Mouse (Mus musculus) limb, embryonic 12.5 days (tissue): ENCODE data around the gene Il23a. TPM values are rescaled to one million over a fixed set of nuclear protein-coding genes. Genes with fewer than 3 reads are reported as not detected.
"Not testable (repeated sequence)": the region's sequence is repeated elsewhere in the genome, so short reads cannot be mapped to it uniquely, and the experiment has no call there.

ENCODE experiments used
- ATAC-seq: fragments of 200-750 bp; cut with Nextera tagmentation; 2 replicates; pipeline ENCODE4 v1.8.0; 2017; ENCODE audit warnings: low read depth, moderate TSS enrichment; ENCODE audit not compliant: insufficient number of reproducible peaks, insufficient read depth, low FRiP score, low TSS enrichment
- H3K27ac ChIP-seq: fragments of 300-500 bp; sonication (generic); 2 replicates; pipeline ENCODE4 v1.5.1; 2016; ENCODE audit warnings: mild to moderate bottlenecking, moderate library complexity
- H3K27me3 ChIP-seq: fragments of 300-500 bp; sonication (generic); 2 replicates; pipeline ENCODE4 v1.6.1; 2016; ENCODE audit warnings: mild to moderate bottlenecking, moderate library complexity
- H3K36me3 ChIP-seq: fragments of 300-500 bp; sonication (generic); 2 replicates; pipeline ENCODE4 v1.6.1; 2016; ENCODE audit warnings: mild to moderate bottlenecking, moderate library complexity
- H3K4me1 ChIP-seq: fragments of 300-500 bp; sonication (generic); replicated peaks from 2 replicates; pipeline ENCODE4 v1.6.1; 2016
- H3K4me2 ChIP-seq: fragments of 300-500 bp; sonication (generic); 2 replicates; pipeline ENCODE4 v1.6.1; 2016; ENCODE audit warnings: mild to moderate bottlenecking, moderate library complexity
- H3K4me3 ChIP-seq: fragments of 300-500 bp; sonication (generic); replicated peaks from 2 replicates; pipeline ENCODE4 v1.5.1; 2016; ENCODE audit warnings: mild to moderate bottlenecking
- H3K9ac ChIP-seq: fragments of 300-500 bp; sonication (generic); replicated peaks from 2 replicates; pipeline ENCODE4 v1.6.1; 2016; ENCODE audit warnings: mild to moderate bottlenecking, moderate library complexity
- H3K9me3 ChIP-seq: fragments of 300-500 bp; sonication (generic); 2 replicates; pipeline ENCODE4 v1.6.1; 2016; ENCODE audit warnings: mild to moderate bottlenecking, moderate library complexity
- WGBS: fragments of 180-500 bp; shearing (Covaris S2); methylation state at CpG from one replicate; pipeline ENCODE4 v1.1.7; 2016; 5-methylcytosine and 5-hydroxymethylcytosine counted together
- polyA plus RNA-seq: library from polyadenylated mRNA; unstranded; fragments of >200 nt; fragmentation: Nextera tagmentation; extraction: Ambion mirVana; gene quantifications from 2 replicates; pipeline ENCODE4 v1.2.1, GENCODE M21; 2016

Il23a gene
- polyA plus RNA-seq, 1 experiment from 2014 or later: 0.20 TPM

DNA sequence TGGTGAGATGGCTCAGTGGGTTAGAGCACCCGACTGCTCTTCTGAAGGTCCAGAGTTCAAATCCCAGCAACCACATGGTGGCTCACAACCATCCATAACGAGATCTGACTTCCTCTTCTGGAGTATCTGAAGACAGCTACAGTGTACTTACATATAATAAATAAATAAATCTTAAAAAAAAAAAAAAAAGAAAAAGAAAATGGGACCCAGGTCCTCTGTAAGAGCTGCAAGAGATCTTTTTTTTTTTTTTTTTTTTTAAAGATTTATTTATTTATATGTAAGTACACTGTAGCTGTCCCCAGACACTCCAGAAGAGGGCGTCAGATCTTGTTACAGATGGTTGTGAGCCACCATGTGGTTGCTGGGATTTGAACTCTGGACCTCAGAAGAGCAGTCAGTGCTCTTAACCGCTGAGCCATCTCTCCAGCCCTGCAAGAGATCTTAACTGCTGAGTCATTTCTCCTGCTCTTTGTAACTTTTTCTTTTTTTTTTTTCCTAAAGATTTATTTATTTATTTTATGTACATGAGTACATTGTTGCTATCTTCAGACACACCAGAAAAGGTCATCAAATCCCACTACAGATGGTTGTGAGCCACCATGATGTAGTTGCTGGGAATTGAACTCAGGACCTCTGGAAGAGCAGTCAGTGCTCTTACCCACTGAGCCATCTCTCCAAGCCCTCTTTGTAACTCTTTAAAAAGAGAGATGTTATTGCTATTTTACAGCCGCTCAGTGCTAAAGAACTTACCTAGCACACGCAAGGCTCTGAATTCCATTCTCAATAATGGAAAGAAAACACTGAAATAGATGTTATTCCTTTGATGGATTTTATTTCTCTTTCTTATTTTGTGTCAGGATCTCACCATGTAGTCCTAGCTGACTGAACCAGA, 34.1 kb upstream of the Il23a start:
- not testable (repeated sequence) for H3K9me3 ChIP-seq, H3K4me3 ChIP-seq, H3K27me3 ChIP-seq, H3K9ac ChIP-seq, ATAC-seq, H3K4me1 ChIP-seq, H3K27ac ChIP-seq, H3K4me2 ChIP-seq
- peaks cover 24% of the 10 kb centered on the region for H3K36me3 ChIP-seq
- 83% methylated on average over 6 of the region's 6 CpGs for WGBS

DNA sequence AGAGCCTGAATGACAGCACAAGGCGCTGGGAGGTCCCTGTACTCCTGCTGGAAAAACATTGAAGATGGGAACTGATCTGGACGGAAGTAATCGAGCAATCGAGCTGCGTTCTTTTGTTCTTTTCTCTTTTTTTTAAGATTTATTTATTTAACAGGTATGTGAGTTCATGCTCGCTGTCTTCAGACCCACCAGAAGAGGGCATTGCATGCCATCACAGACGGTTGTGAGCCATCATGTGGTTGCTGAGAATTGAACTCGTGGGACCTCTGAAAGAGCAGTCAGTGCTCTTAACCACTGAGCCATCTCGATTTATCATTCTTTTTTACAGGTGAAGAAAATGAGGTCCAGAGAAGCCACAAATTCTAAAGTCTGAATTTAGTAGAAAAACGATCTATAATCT, 29.1 kb upstream of the Il23a start:
- Histone ChIP-seq H3K9ac (no peak overlapping the region), H3K36me3 (peaks cover 57% of the 10 kb centered on the region), H3K4me1 (peaks cover 12% of the 10 kb centered on the region), H3K9me3 (no peaks in the 10 kb centered on the region), H3K4me3 (no peak overlapping the region), H3K27me3 (no peaks in the 10 kb centered on the region), H3K4me2 (no peak overlapping the region), H3K27ac (no peak overlapping the region)
- 94% methylated on average over 10 of the region's 10 CpGs for WGBS
- ATAC-seq: no peak

- Histone ChIP-seq H3K36me3 (peaks cover 57% of the 10 kb centered on the region), H3K4me3 (no peak overlapping the region), H3K9ac (no peak overlapping the region), H3K9me3 (no peaks in the 10 kb centered on the region), H3K27ac (no peak overlapping the region), H3K27me3 (no peaks in the 10 kb centered on the region), H3K4me1 (peaks cover 12% of the 10 kb centered on the region), H3K4me2 (no peak overlapping the region)
- WGBS: 94% methylated on average over 8 of the region's 8 CpGs
- no peak for ATAC-seq
These were observed 28.3 kb upstream of the Il23a start for GRCm38 (mm10) chr10:128326825-128327224.

DNA sequence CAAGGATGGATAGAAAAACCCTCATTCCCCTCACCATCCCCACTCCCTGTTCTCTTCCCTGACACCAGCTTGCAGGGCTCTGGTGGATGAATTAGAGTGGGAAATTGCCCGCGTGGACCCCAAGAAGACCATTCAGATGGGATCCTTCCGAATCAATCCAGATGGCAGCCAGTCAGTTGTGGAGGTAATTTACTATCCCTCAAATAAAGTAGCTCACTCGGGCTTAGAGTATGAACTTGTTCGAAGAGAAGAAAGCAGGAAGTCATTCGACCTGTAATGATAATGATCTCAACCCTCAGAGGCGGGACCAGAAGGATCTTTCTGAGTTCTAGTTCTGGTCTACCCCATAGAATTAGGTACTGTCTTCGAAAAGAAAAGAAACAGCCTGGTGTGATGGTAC, 25.0 kb upstream of the Il23a start:
- Histone ChIP-seq H3K27ac (peak overlapping the region; percentile 97), H3K27me3 (no peaks in the 10 kb centered on the region), H3K9me3 (no peaks in the 10 kb centered on the region), H3K4me3 (peak overlapping the region; percentile 68), H3K4me1 (peaks cover 15% of the 10 kb centered on the region), H3K9ac (peak overlapping the region; percentile 96), H3K36me3 (peaks cover 68% of the 10 kb centered on the region), H3K4me2 (peak overlapping the region; percentile 88)
- 70% methylated on average over 8 of the region's 8 CpGs for WGBS
- ATAC-seq: no peak

- H3K27me3 ChIP-seq: no peaks in the 10 kb centered on the region
- H3K36me3 ChIP-seq: peaks cover 68% of the 10 kb centered on the region
- no peaks in the 10 kb centered on the region for H3K9me3 ChIP-seq
- peak within 1 kb of the TSS; percentile 97 for H3K27ac ChIP-seq
- under 1% methylated on average over 40 of the region's 40 CpGs for WGBS
- peak; percentile 96 for ATAC-seq
- H3K4me3 ChIP-seq: peak within 1 kb of the TSS; percentile 68
- peaks cover 15% of the 10 kb centered on the region for H3K4me1 ChIP-seq
- H3K9ac ChIP-seq: peak within 1 kb of the TSS; percentile 96
- peak within 1 kb of the TSS; percentile 88 for H3K4me2 ChIP-seq
These were observed 23.9 kb upstream of the Il23a start, which contains the start of gene Cnpy2 for GRCm38 (mm10) chr10:128322141-128323108. Gene Cnpy2 (plus strand): TSS chr10:128322459.

DNA sequence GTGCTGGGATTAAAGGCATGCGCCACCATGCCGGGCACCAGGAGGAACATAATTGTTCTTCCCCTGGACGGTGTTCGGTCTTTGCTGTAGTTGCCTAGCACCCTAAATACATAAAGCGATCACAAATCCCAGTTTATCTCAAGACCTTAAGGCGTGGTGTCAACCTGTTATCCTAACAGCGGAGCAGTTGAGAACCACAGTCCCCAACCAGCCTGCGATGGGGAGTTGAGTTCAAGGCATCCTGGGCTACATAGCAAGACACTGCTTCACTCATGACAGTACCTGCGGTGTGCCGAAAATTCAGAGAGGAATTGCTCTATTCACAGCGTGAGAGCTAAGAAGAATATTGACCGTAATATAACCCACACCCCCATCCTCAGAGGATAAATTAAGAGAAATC, 23.1 kb upstream of the Il23a start:
- 64% methylated on average over 12 of the region's 12 CpGs for WGBS
- Histone ChIP-seq H3K27me3 (no peaks in the 10 kb centered on the region), H3K4me2 (peak overlapping the region; percentile 88), H3K9me3 (no peaks in the 10 kb centered on the region), H3K36me3 (peaks cover 68% of the 10 kb centered on the region), H3K9ac (peak overlapping the region; percentile 96), H3K4me3 (peak overlapping the region; percentile 68), H3K27ac (peak overlapping the region; percentile 97), H3K4me1 (peaks cover 15% of the 10 kb centered on the region)
- no peak for ATAC-seq

GRCm38 (mm10) chr10:128315578-128315977, 17.0 kb upstream of the Il23a start:
- peaks cover 92% of the 10 kb centered on the region for H3K36me3 ChIP-seq
- H3K4me3 ChIP-seq: no peak overlapping the region
- H3K27ac ChIP-seq: no peak overlapping the region
- no peak overlapping the region for H3K9ac ChIP-seq
- H3K27me3 ChIP-seq: no peaks in the 10 kb centered on the region
- no peaks in the 10 kb centered on the region for H3K4me1 ChIP-seq
- 94% methylated on average over 8 of the region's 8 CpGs for WGBS
- no peak for ATAC-seq
- H3K9me3 ChIP-seq: no peaks in the 10 kb centered on the region
- H3K4me2 ChIP-seq: no peak overlapping the region

- no peak overlapping the region for H3K4me2 ChIP-seq
- H3K36me3 ChIP-seq: peaks cover 80% of the 10 kb centered on the region
- no peaks in the 10 kb centered on the region for H3K27me3 ChIP-seq
- H3K9ac ChIP-seq: no peak overlapping the region
- H3K4me3 ChIP-seq: no peak overlapping the region
- WGBS: 87% methylated on average over 4 of the region's 4 CpGs
- no peak for ATAC-seq
- no peaks in the 10 kb centered on the region for H3K9me3 ChIP-seq
- H3K27ac ChIP-seq: no peak overlapping the region
- H3K4me1 ChIP-seq: no peaks in the 10 kb centered on the region
These were observed 12.3 kb upstream of the Il23a start for GRCm38 (mm10) chr10:128310902-128311301.

GRCm38 (mm10) chr10:128310177-128310576, 11.6 kb upstream of the Il23a start:
- ATAC-seq: no peak
- Histone ChIP-seq H3K9me3 (no peaks in the 10 kb centered on the region), H3K4me2 (no peak overlapping the region), H3K4me3 (no peak overlapping the region), H3K36me3 (peaks cover 73% of the 10 kb centered on the region), H3K4me1 (no peaks in the 10 kb centered on the region), H3K27me3 (no peaks in the 10 kb centered on the region), H3K27ac (no peak overlapping the region), H3K9ac (peak overlapping the region; percentile 12; the same call in 1 of the 2 replicates)
- WGBS: 86% methylated on average over 11 of the region's 11 CpGs

- no peak overlapping the region for H3K4me2 ChIP-seq
- H3K27me3 ChIP-seq: no peaks in the 10 kb centered on the region
- H3K4me3 ChIP-seq: no peak overlapping the region
- no peaks in the 10 kb centered on the region for H3K4me1 ChIP-seq
- peaks cover 68% of the 10 kb centered on the region for H3K36me3 ChIP-seq
- no peaks in the 10 kb centered on the region for H3K9me3 ChIP-seq
- no peak overlapping the region for H3K27ac ChIP-seq
- no peak for ATAC-seq
- no peak overlapping the region for H3K9ac ChIP-seq
- 87% methylated on average over 7 of the region's 7 CpGs for WGBS
These were observed 11.1 kb upstream of the Il23a start for GRCm38 (mm10) chr10:128309654-128310053.
